Mouse (Mus musculus) megakaryocyte, adult 5-6 weeks (primary cell): ENCODE measurements at regions not wholly inside any gene's neighbourhood (a gene's known extent, or its start where the extent isn't known, plus 50 kb on each side); places are given as distances from the start of the nearest gene placed in this dataset.

ENCODE experiments used
- ATAC-seq: 2 replicates; pipeline ENCODE4 v1.8.0; 2016; ENCODE audit warnings: mild to moderate bottlenecking, inconsistent platforms; ENCODE audit not compliant: poor library complexity, severe bottlenecking

DNA sequence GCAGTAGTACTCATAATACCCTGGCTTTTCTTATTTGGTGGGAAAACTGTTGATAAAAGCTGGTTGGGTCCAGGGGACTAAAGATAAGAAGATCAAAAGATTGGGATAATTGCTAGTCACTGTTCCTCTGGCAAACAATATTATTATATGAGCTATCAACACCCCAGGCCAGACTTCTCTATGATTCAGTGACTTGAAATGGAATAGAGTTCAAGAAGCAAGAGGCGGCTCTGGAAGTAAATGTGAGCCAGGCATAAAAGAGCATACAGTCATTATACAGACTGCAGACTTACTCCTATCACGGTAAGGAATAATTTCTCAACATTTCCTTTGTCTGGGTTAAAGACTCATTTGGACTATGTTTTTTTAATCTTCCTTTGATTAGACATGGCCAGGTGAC is 278.5 kb upstream of the Acvr2a start:
- ATAC-seq = no peak

GRCm38 (mm10) chr2:48536930-48537329 is 277.0 kb upstream of the Acvr2a start:
- ATAC-seq = peak; percentile 57

- no peak for ATAC-seq
These were observed 275.1 kb upstream of the Acvr2a start for GRCm38 (mm10) chr2:48538668-48539341.

DNA sequence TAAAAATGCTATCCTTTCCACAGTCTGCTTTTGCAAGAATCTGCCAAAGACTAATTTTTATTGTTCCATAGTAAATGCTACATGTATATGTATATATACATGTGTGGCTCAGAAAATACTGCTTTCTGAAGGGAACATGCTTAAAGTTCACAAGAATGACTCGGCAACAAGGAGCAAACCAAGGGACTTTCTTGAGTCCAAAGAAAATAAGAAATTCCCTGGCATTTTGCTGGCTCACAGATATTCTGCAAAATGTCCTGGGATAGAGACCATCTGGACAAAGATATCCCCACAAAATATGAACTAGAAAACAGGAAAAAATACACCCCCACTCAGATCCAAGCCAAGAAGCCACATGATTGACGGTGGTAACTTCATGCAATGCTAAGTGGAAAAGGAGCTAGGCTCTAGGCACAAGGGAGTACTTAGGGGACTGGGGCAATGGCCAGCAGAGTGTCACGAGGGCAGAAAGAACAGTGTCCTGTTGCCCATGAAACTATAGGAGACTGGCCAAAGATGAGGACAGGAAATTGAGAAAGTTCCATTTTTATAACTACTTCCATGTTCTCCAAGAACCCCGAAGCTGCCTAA is 274.3 kb upstream of the Acvr2a start:
- ATAC-seq = no peak

DNA sequence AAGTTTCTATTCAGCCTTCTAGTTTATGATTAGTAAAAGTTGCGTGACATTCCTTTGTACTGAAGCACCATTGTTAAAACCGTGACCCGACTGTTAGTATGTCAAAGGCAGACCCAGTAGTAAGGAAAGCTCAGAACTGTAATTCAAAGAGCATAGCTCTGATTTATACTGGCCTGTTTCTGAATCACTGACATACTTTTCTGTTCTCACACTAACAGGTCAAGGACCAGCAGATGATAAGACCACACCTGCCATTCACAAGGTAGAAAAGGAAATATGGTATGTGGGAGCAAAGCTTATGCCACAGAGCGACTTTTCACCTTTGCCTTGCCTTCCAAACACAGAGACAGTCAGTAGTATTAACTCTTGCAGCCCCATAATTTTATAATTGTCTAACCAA is 269.5 kb upstream of the Acvr2a start:
- no peak for ATAC-seq

DNA sequence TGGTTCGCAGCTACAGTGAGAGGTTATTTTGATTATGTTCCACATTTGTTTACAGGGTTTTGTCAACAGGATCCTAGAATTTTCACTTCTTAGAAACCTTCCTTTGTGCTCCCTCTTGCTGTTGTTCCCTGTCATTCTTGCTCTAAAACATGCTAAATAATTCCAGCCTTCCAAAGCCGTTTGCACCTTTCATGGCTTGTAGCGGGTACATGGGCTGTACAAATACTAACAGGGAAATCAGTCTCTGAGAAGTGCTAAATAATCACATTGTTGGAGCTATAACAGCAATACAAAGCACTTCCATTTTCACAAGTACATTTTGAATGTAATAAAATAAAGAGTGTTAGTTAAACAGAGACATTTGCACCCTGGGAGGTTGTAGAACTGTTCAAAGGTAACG is 268.8 kb upstream of the Acvr2a start:
- no peak for ATAC-seq

DNA sequence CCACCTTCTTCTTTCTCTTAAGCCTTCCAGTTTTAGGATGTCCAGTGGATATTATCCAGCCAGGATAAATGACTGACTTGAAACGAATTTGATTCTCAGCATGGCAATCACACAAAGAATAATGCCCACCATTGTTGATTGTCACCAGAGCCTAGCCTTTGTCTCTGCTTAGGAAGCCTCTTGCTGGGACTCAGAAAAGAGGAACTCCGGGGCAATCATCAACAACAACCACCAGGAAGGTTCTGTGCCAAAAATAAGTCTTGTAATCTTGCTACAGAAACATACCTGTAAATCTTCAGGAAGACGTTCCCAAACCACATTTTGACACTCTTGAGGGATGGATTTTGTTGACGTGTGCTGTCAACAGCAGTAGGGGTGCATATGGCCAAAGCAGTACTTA is 268.2 kb upstream of the Acvr2a start:
- peak; percentile 64 for ATAC-seq

- ATAC-seq = peak; percentile 68
These were observed 267.7 kb upstream of the Acvr2a start for GRCm38 (mm10) chr2:48546194-48546593.

- no peak for ATAC-seq
These were observed 257.3 kb upstream of the Acvr2a start for GRCm38 (mm10) chr2:48556600-48556999.

GRCm38 (mm10) chr2:48557123-48557522 is 256.8 kb upstream of the Acvr2a start:
- ATAC-seq = no peak

- ATAC-seq = no peak
These were observed 255.3 kb upstream of the Acvr2a start for GRCm38 (mm10) chr2:48558641-48559040.

GRCm38 (mm10) chr2:48563636-48564035 is 250.3 kb upstream of the Acvr2a start:
- no peak for ATAC-seq

- ATAC-seq = no peak
These were observed 249.7 kb upstream of the Acvr2a start for GRCm38 (mm10) chr2:48564170-48564569.

GRCm38 (mm10) chr2:48567871-48568270 is 246.0 kb upstream of the Acvr2a start:
- no peak for ATAC-seq

- ATAC-seq = no peak
These were observed 227.6 kb upstream of the Acvr2a start for GRCm38 (mm10) chr2:48586162-48586830.

DNA sequence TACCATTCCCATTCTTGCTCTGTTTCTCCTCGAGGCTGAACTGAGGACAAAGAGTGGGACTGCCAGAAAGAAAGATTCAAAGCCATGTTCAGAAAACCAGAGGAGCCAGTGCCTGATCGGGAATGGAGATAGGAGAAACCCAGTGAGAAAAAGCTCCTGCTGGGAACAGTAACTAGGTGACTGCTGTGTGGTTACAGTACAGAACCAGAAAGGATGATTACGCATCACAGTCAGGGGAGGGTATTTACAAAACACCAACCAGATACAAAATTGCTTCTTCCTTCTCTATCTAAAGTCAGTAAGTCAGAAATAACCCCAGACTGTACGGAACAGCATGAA is 227.1 kb upstream of the Acvr2a start:
- no peak for ATAC-seq

DNA sequence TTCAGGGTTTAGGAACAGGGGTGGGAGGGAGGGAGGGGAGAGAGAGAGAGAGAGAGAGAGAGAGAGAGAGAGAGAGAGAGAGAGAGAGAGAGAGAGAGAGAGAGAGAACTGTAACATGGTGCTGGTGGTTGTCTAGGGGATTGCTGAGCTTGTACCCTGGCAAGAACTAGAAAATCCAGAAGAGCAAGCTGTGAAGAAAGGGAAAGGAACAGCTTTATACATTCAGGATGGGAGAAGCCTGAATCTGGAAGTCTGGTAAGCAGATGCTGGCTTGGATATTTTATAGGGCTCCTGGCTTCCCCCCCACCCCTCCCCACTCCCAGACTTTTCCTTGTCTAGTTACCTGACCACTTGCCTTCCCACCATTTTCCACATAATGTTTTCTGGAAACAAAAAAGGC is 224.2 kb upstream of the Acvr2a start:
- ATAC-seq = no peak

DNA sequence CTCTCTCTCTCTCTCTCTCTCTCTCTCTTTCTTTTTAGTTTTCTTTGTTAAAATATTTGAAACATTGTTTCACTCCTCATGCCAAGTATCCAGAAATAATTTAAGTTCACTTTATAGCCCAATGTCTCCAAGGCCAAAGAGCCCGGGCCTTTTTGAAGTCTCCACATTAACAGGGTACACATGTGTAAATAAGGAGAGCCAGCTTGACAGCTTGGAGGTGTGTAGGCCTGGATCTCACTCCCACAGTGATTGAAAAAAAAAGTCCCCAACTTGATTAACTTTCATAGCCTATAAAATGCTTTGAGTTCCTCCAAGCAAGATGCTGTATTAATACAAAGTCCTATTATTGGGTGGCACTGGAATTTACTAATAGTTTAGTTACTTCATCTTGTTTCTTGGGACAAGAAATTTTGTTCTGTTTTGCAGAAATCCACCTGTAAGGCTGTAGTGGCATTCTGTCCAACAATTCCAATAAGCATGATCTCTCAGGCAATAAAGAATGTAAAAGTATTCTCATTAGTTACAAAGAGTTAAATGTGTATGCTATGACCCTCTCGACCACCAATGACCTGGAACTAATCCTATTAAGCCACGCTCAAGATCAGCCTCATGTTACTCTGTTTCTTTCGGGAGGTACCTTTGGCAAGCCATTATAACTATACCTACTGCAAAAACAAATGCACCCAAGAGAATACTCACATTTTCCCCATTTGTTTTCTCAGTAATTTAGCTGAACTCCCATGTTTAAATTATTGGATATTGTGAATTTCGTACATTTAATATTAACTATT is 215.9 kb upstream of the Acvr2a start:
- ATAC-seq = no peak

- ATAC-seq = no peak
These were observed 214.5 kb upstream of the Acvr2a start for GRCm38 (mm10) chr2:48599367-48599766.

DNA sequence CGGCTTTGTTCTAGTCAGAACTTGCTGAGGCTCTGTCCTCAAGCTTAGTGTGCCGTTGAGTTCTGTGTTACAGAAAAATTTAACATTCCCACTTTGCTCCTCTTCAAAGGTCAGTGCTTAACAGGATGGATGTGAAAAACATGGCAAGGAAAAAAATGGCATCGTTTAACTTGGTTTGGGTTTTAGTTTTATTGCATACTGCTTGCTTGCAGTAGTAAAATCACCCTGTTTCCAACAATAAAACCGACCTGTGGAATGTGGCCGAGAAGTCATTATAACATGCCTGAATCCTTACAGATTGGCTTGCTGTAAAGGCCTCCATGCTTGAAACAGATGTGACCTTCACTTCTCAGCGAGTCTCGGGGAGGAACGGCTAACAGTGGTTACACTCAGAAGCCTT is 212.1 kb upstream of the Acvr2a start:
- ATAC-seq = no peak

DNA sequence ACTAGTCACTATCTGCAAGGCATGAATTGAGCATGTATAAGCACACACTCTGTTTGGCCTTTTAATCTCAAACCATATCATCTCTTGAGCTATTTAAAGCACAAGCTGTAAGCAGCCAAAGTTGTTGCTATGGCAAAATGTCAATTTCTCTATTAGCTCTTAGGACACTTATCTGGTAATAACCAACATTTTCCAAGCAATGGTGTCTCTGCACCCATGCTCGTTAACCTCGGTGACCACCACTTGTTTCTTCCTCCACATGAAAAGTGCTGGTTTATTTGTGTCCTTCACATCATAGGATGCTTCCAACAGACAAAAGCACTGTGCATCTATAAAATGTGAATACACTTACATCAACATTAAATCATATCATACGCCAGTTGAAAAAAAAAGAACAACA is 204.4 kb upstream of the Acvr2a start:
- ATAC-seq = no peak

- no peak for ATAC-seq
These were observed 201.7 kb upstream of the Acvr2a start for GRCm38 (mm10) chr2:48612251-48612650.
